Mouse (Mus musculus) neural tube, embryonic 12.5 days (tissue): ENCODE results near the gene Plcg2. TPM values are rescaled to one million over a fixed set of nuclear protein-coding genes. Genes with fewer than 3 reads are reported as not detected.

Experiments
- ATAC-seq: fragments of 200-750 bp; cut with Nextera tagmentation; 2 replicates; pipeline ENCODE4 v1.8.0; 2017; ENCODE audit warnings: low read depth, mild to moderate bottlenecking, moderate TSS enrichment, moderate library complexity; ENCODE audit not compliant: low FRiP score
- H3K27ac ChIP-seq: fragments of 300-500 bp; sonication (generic); 2 replicates; pipeline ENCODE4 v1.5.1; 2016
- H3K27me3 ChIP-seq: fragments of 300-500 bp; sonication (generic); replicated peaks from 2 replicates; pipeline ENCODE4 v1.6.1; 2016; ENCODE audit warnings: mild to moderate bottlenecking
- H3K36me3 ChIP-seq: fragments of 300-500 bp; sonication (generic); 2 replicates; pipeline ENCODE4 v1.6.1; 2016; ENCODE audit warnings: mild to moderate bottlenecking
- H3K4me1 ChIP-seq: fragments of 300-500 bp; sonication (generic); 2 replicates; pipeline ENCODE4 v1.6.1; 2016
- H3K4me2 ChIP-seq: fragments of 300-500 bp; sonication (generic); replicated peaks from 2 replicates; pipeline ENCODE4 v1.6.1; 2016; ENCODE audit warnings: mild to moderate bottlenecking
- H3K4me3 ChIP-seq: fragments of 300-500 bp; sonication (generic); 2 replicates; pipeline ENCODE4 v1.5.1; 2016
- H3K9ac ChIP-seq: fragments of 300-500 bp; sonication (generic); 2 replicates; pipeline ENCODE4 v1.6.1; 2016; ENCODE audit warnings: mild to moderate bottlenecking
- H3K9me3 ChIP-seq: fragments of 300-500 bp; sonication (generic); 2 replicates; pipeline ENCODE4 v1.6.1; 2016; ENCODE audit warnings: mild to moderate bottlenecking
- WGBS: fragments of 180-500 bp; shearing (Covaris S2); methylation state at CpG from one replicate; pipeline ENCODE4 v1.1.7; 2016; 5-methylcytosine and 5-hydroxymethylcytosine counted together
- polyA plus RNA-seq: library from polyadenylated mRNA; unstranded; fragments of >200 nt; fragmentation: Nextera tagmentation; extraction: Ambion mirVana; gene quantifications from 2 replicates; pipeline ENCODE4 v1.2.1, GENCODE M21; 2016

Gene Plcg2
- 2.1 and 2.2 TPM in 2 replicates for polyA plus RNA-seq

DNA sequence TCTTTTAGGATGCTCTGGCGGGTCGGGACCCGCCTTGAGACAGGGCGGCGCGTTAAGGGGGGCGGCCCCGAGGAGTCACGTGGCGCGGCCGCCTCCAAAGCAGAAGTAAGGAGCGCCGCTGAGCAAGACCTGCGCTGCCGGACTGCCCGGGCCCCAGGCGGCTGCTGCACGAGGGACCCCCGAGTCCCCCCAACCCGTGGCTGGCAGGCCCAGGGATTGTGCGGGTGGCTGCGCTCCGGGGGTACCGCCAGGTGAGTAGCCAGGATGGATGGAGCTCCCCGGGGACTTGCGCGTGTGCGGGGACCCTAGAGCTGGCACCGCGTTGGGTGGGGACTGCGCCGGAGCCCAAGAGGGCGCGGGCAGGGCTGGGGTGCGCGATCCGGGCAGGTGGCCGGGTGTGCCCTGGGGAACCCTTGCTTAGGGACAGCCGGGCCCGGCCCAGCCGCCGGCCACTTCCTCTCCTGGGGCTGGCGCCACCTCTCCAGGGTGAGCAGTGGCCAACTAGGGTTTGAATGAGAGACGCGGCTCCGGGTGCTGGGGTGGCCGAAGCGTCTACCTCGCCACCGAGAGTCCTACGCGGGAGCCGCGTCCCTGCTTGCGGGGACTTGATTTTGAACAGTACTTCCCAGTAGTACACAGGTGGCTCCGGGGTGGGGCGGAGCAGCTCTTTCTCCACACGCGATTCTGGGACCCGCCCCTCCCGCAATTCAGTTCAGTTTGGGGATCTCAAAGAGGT lies at the start of gene Plcg2:
TSS of gene Plcg2 (plus strand) at position 113 of the 736 bp plus-strand sequence.
- Histone ChIP-seq H3K27me3 (peaks cover 26% of the 10 kb centered on the region), H3K4me3 (peak within 1 kb of the TSS; percentile 51), H3K36me3 (no peaks in the 10 kb centered on the region), H3K4me1 (peaks cover 16% of the 10 kb centered on the region), H3K9ac (peak within 1 kb of the TSS; percentile 55), H3K9me3 (no peaks in the 10 kb centered on the region), H3K27ac (no peak within 1 kb of the TSS), H3K4me2 (peak within 1 kb of the TSS; percentile 100)
- ATAC-seq = peak; percentile 58; the same call in 1 of the 2 replicates
- under 1% methylated on average over 62 of the region's 62 CpGs for WGBS

DNA sequence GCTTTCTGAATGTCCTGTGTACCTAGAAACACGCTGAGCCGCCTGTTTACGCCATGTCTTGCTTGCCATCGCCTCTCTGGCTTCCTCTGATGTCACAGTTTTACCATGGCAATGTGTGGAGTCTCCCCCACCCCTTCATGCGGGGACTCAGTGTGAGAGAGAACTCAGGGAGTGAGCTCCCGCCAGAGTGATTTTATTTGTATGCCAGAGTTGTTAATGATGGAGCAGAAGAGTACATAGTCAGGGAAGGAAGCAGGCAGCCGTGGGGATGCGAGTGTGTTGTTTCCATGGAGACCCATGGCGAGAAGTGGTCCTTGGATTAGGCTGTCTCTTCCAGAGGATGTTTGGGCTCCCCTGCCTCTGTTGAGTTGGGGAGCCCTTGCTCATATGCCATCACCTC lies 47.0 kb upstream of the Plcg2 start:
- Histone ChIP-seq H3K36me3 (peaks cover 91% of the 10 kb centered on the region), H3K4me3 (no peak overlapping the region), H3K4me1 (peaks cover 18% of the 10 kb centered on the region; the same call in 1 of the 2 replicates), H3K4me2 (no peak overlapping the region), H3K9me3 (no peaks in the 10 kb centered on the region), H3K27me3 (no peaks in the 10 kb centered on the region), H3K27ac (no peak overlapping the region), H3K9ac (no peak overlapping the region)
- no peak for ATAC-seq
- 65% methylated on average over 9 of the region's 9 CpGs for WGBS

DNA sequence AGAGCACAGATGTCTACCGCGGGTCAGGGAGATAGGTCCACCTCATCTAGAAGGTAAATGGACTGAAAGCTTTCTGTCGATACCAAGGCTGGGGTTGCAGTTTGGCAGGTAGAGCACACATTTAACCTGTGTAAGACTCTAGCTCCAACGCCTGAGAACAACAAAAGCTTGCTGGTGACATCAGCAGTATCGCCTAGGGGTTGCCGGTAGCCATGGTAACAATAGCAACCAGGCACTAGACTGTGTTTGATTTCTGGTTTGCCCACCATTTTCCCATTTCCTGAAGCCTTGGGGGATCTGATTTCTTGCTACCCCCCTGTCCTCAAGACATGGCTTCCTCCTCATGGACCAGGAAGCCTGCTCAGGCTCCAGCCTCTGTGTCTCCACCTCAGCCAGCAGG lies 44.1 kb upstream of the Plcg2 start:
- Histone ChIP-seq H3K27ac (no peak overlapping the region), H3K4me3 (no peak overlapping the region), H3K4me1 (peaks cover 10% of the 10 kb centered on the region; the same call in 1 of the 2 replicates), H3K4me2 (no peak overlapping the region), H3K36me3 (peaks cover 92% of the 10 kb centered on the region), H3K27me3 (no peaks in the 10 kb centered on the region), H3K9me3 (no peaks in the 10 kb centered on the region), H3K9ac (no peak overlapping the region)
- no peak for ATAC-seq
- 87% methylated on average over 6 of the region's 6 CpGs for WGBS

DNA sequence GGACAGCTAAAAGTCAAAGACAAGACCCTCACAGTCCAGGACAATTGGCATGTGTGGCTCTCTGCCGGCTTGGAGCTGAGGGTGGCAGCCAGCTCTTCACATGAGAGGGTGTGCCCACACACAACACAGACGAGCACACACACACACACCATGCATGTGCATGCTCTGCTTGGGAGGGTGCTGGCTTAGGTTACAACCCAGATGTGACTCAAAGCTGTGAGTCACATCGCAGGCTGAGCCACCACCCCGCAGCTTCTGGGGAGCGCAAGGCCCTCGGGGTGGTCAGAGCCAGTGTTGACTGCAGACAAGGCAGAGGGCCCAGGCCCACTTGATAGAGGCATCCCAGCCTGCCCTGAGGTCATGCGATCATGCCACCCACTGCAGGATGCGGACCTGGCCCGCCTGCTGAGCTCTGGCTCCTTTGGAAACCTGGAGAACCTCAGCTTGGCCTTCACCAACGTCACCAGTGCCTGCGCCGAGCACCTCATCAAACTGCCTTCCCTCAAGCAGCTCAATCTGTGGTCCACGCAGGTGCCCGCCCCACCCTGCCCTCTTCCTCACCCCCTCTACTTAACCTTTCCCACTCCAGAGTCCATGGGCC lies 43.5 kb upstream of the Plcg2 start:
- H3K4me2 ChIP-seq = no peak overlapping the region
- H3K4me3 ChIP-seq = no peak overlapping the region
- no peak overlapping the region for H3K9ac ChIP-seq
- H3K4me1 ChIP-seq = peaks cover 10% of the 10 kb centered on the region; the same call in 1 of the 2 replicates
- H3K9me3 ChIP-seq = no peaks in the 10 kb centered on the region
- H3K36me3 ChIP-seq = peaks cover 87% of the 10 kb centered on the region
- no peaks in the 10 kb centered on the region for H3K27me3 ChIP-seq
- WGBS = 92% methylated on average over 14 of the region's 14 CpGs
- H3K27ac ChIP-seq = no peak overlapping the region
- ATAC-seq = no peak

GRCm38 (mm10) chr8:117455701-117456100 lies 42.4 kb upstream of the Plcg2 start:
- no peak overlapping the region for H3K4me3 ChIP-seq
- 90% methylated on average over 6 of the region's 6 CpGs for WGBS
- no peak overlapping the region for H3K9ac ChIP-seq
- H3K27ac ChIP-seq = no peak overlapping the region
- H3K9me3 ChIP-seq = no peaks in the 10 kb centered on the region
- no peaks in the 10 kb centered on the region for H3K27me3 ChIP-seq
- peaks cover 12% of the 10 kb centered on the region; the same call in 1 of the 2 replicates for H3K4me1 ChIP-seq
- H3K36me3 ChIP-seq = peaks cover 82% of the 10 kb centered on the region
- H3K4me2 ChIP-seq = no peak overlapping the region
- ATAC-seq = no peak

DNA sequence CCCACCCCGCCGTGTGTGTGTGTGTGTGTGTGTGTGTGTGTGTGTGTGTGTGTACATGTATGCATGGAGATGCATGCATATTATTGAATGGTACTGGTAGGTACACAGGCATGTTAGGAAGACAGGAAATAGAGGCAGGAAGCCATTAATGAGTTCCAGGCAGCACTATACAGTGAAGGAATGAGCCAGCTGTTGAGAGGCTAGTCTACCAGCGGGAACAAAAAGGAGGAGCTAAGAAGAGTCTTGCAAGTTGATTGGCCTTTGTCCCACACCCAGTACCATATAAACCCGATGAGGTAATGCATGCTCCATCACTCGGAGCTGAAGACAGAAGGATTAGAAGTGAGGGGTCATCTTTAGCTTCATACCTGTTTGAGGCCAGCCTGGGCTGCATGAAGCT lies 39.7 kb upstream of the Plcg2 start:
- Histone ChIP-seq H3K9ac (no peak overlapping the region), H3K4me2 (no peak overlapping the region), H3K9me3 (no peaks in the 10 kb centered on the region), H3K4me1 (peaks cover 8% of the 10 kb centered on the region; the same call in 1 of the 2 replicates), H3K27me3 (no peaks in the 10 kb centered on the region), H3K4me3 (no peak overlapping the region), H3K36me3 (peaks cover 55% of the 10 kb centered on the region), H3K27ac (no peak overlapping the region)
- 61% methylated on average over 3 of the region's 5 CpGs for WGBS
- no peak for ATAC-seq

- no peaks in the 10 kb centered on the region for H3K9me3 ChIP-seq
- H3K4me3 ChIP-seq = no peak overlapping the region
- H3K4me2 ChIP-seq = no peak overlapping the region
- peaks cover 13% of the 10 kb centered on the region; the same call in 1 of the 2 replicates for H3K36me3 ChIP-seq
- peaks cover 6% of the 10 kb centered on the region; the same call in 1 of the 2 replicates for H3K4me1 ChIP-seq
- H3K27me3 ChIP-seq = no peaks in the 10 kb centered on the region
- no peak overlapping the region for H3K9ac ChIP-seq
- WGBS = 59% methylated on average over 11 of the region's 11 CpGs
- H3K27ac ChIP-seq = no peak overlapping the region
- ATAC-seq = no peak
Observed at GRCm38 (mm10) chr8:117462701-117463284, 35.3 kb upstream of the Plcg2 start.

GRCm38 (mm10) chr8:117464525-117464924 lies 33.6 kb upstream of the Plcg2 start:
- H3K9me3 ChIP-seq = no peaks in the 10 kb centered on the region
- H3K27me3 ChIP-seq = no peaks in the 10 kb centered on the region
- no peak overlapping the region for H3K4me3 ChIP-seq
- ATAC-seq = no peak
- no peak overlapping the region for H3K27ac ChIP-seq
- no peak overlapping the region for H3K9ac ChIP-seq
- peaks cover 6% of the 10 kb centered on the region; the same call in 1 of the 2 replicates for H3K4me1 ChIP-seq
- no peak overlapping the region for H3K4me2 ChIP-seq
- 96% methylated on average over 6 of the region's 6 CpGs for WGBS
- H3K36me3 ChIP-seq = peaks cover 6% of the 10 kb centered on the region; the same call in 1 of the 2 replicates

DNA sequence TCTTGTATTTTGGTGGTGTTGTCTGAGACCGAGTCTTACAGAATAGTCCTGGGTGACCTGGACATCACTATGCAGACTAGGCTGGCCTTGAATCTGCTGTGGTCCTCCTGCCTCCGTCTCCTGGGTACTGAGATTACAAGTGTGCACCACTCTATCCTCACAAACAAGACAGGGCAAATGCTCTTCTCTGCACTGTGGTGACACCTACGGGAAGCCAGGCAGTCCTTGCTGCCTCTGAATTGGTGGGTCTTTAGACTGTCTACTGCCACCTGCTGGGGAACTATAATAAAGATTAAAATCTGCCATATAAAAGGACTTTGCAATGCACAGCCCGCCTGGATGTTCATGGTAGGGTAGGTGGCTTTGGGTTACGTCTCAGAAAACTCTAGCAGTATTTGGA lies 32.8 kb upstream of the Plcg2 start:
- 41% methylated on average over 5 of the region's 5 CpGs for WGBS
- H3K27me3 ChIP-seq = no peaks in the 10 kb centered on the region
- H3K4me2 ChIP-seq = no peak overlapping the region
- H3K36me3 ChIP-seq = no peaks in the 10 kb centered on the region
- no peaks in the 10 kb centered on the region for H3K9me3 ChIP-seq
- no peak overlapping the region for H3K4me3 ChIP-seq
- no peak overlapping the region for H3K27ac ChIP-seq
- peak; percentile 52; the same call in 1 of the 2 replicates for ATAC-seq
- no peak overlapping the region for H3K9ac ChIP-seq
- peaks cover 12% of the 10 kb centered on the region for H3K4me1 ChIP-seq

DNA sequence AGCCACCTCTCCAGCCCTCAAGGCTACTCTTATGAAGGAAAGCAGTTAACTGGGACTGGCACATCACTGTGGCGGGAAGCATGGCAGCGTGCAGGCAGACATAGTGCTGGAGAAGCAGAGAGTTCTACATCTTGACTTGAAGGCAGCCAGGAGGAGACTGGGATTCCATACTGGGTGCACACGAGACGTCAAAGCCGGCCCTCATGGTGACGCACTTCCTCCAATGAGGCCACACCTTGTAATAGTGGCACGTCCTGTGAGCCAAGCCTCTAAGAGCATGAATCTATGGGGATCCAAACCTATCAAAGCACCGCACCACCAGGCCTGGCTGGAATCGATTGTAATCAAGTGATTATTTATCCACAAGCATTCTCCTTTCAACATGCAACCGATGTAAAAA lies 30.6 kb upstream of the Plcg2 start:
- ATAC-seq = no peak

DNA sequence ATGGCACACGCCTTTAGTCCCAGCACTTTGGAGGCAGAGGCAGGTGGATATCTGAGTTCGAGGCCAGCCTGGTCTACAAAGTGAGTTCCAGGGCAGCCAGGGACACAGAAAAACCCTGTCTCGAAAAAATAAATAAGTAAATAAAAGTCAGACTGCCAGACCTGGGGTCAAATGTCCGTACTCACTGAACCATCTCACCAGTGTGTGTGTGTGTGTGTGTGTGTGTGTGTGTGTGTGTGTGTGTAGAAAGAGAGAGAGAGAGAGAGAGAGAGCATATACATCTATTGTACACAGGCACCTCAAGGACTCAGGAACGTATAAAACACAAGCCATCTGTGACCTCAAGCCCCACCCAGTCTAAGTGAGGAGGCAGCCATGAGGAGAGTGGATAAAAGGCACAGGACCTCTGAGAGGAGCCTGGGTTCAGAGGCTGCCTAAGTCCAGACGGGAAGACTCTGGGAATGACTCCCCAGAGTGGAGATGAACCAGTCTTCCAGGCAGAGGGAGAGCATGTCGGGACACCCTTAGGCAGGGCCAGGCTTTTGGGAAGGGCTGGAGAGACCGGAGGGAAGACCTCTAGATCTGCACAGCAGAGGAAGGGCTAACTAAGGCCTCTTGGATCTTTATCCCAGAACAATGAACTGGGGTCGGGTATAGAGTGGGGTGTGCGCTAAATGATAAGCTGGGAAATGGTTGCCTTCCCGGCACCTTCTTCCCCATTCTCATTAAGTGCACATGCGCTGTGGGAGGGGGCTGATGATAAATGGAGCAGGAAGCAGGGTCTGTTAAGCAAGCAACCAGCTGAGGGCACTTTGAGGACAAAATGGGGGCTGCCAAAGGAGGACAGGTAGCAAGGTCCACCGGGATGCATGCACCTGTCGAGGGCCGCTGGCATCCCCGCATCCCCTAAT lies 28.4 kb upstream of the Plcg2 start:
- H3K4me3 ChIP-seq = no peak overlapping the region
- no peaks in the 10 kb centered on the region for H3K27me3 ChIP-seq
- H3K9ac ChIP-seq = no peak overlapping the region
- H3K9me3 ChIP-seq = no peaks in the 10 kb centered on the region
- peaks cover 9% of the 10 kb centered on the region for H3K4me1 ChIP-seq
- peak; percentile 60 for ATAC-seq
- H3K27ac ChIP-seq = peak overlapping the region; percentile 75
- H3K4me2 ChIP-seq = peak overlapping the region; percentile 55
- 31% methylated on average over 16 of the region's 16 CpGs for WGBS
- no peaks in the 10 kb centered on the region for H3K36me3 ChIP-seq

More for the DNA sequence above, 30.6 kb upstream of the Plcg2 start:
- H3K27me3 ChIP-seq = no peaks in the 10 kb centered on the region
- no peak overlapping the region for H3K4me3 ChIP-seq
- WGBS = 89% methylated on average over 10 of the region's 10 CpGs
- H3K36me3 ChIP-seq = no peaks in the 10 kb centered on the region
- peaks cover 9% of the 10 kb centered on the region for H3K4me1 ChIP-seq
- H3K27ac ChIP-seq = no peak overlapping the region
- no peaks in the 10 kb centered on the region for H3K9me3 ChIP-seq
- H3K9ac ChIP-seq = no peak overlapping the region
- no peak overlapping the region for H3K4me2 ChIP-seq
